Mouse (Mus musculus) forebrain, embryonic 14.5 days (tissue): ENCODE measurements around the gene Rtn2. TPM values are rescaled to one million over a fixed set of nuclear protein-coding genes. Genes with fewer than 3 reads are reported as not detected.

Source experiments
- ATAC-seq: fragments of 200-750 bp; cut with Nextera tagmentation; 2 replicates; pipeline ENCODE4 v1.8.0; 2017; ENCODE audit warnings: mild to moderate bottlenecking, moderate library complexity
- DNase-seq: peaks from one replicate; pipeline ENCODE4 v3.0.0-alpha.2; 2015; ENCODE audit warnings: low spot score
- H3K27ac ChIP-seq: fragments of 300-500 bp; sonication (generic); 2 replicates; pipeline ENCODE4 v1.5.1; 2014; ENCODE audit warnings: low read depth, mild to moderate bottlenecking, control low read depth, low read length, moderate library complexity
- H3K27me3 ChIP-seq: fragments of 300-500 bp; sonication (generic); replicated peaks from 2 replicates; pipeline ENCODE4 v1.6.1; 2014; ENCODE audit warnings: low read length, control low read depth, mixed read lengths; ENCODE audit not compliant: control insufficient read depth, insufficient read depth
- H3K36me3 ChIP-seq: fragments of 300-500 bp; sonication (generic); 2 replicates; pipeline ENCODE4 v1.6.1; 2014; ENCODE audit warnings: low read length, control low read depth; ENCODE audit not compliant: control insufficient read depth, insufficient read depth
- H3K4me1 ChIP-seq: fragments of 300-500 bp; sonication (generic); 2 replicates; pipeline ENCODE4 v1.6.1; 2014; ENCODE audit warnings: antibody characterized with exemption, low read length, control low read depth; ENCODE audit not compliant: control insufficient read depth, insufficient read depth
- H3K4me2 ChIP-seq: fragments of 300-500 bp; sonication (generic); 2 replicates; pipeline ENCODE4 v1.6.1; 2014; ENCODE audit warnings: mild to moderate bottlenecking, control low read depth, low read length
- H3K4me3 ChIP-seq: fragments of 300-500 bp; sonication (generic); 2 replicates; pipeline ENCODE4 v1.5.1; 2014; ENCODE audit warnings: low read depth, low read length, control low read depth
- H3K9ac ChIP-seq: fragments of 300-500 bp; sonication (generic); 2 replicates; pipeline ENCODE4 v1.6.1; 2014; ENCODE audit warnings: mild to moderate bottlenecking, low read length, control low read depth, moderate library complexity
- H3K9me3 ChIP-seq: fragments of 300-500 bp; sonication (generic); replicated peaks from 2 replicates; pipeline ENCODE4 v1.6.1; 2016; ENCODE audit warnings: low read length, control low read depth, mixed read lengths; ENCODE audit not compliant: control insufficient read depth
- WGBS: fragments of 180-500 bp; shearing (Covaris S2); extraction: QIAGEN DNeasy Blood & Tissue Kit; methylation state at CpG from one replicate; pipeline ENCODE4 v1.1.7; 2014; 5-methylcytosine and 5-hydroxymethylcytosine counted together
- polyA plus RNA-seq: library from polyadenylated mRNA; unstranded; fragments of >200 nt; fragmentation: Nextera tagmentation; extraction: Ambion mirVana; gene quantifications from 2 replicates; pipeline ENCODE4 v1.2.1, GENCODE M21; 2014

Rtn2 gene
- polyA plus RNA-seq, 1 experiment from 2014 or later, result 102 TPM

DNA sequence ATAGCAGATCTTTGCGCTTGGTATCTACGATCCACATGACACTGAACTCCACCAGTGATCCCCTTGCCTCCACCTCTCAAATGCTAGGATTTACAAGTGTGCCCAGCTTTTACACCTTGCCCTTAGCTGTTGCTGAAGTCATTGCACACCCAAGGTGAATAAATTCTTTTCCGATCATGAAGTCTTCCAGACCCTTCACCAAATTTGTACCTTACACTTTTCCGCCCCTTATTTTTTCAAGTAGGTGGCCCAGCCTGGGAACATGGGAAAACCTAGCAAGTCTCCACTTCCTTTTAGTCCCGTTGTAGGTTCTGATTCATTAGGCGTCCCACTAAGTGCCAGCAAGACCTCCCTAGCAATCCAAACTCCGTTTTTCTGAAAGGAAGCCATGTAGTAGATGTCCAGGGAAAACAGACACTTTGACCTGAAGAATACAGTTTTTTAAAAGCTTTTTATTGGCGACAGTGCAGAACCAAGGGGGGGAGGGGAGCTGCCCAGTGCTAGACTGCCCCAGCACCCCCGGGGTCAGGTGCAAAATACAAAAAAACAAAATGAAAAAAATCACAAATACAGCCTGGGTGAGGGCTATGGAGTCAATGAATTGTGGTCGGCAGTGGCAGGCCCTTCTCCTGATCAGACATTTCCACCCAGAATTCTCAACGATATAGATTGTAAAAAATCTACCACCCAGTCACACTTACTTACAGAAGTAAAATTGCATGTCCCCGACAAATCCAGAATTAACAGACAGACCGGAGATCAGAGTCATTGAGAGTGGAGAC is 20.0 kb downstream of the Rtn2 start:
- DNase-seq (no peak), ATAC-seq (no peak)
- peak overlapping the region; percentile 48 for H3K4me2 ChIP-seq
- H3K9me3 ChIP-seq, result no peaks in the 10 kb centered on the region
- no peak overlapping the region for H3K27ac ChIP-seq
- peaks cover 48% of the 10 kb centered on the region for H3K27me3 ChIP-seq
- H3K4me3 ChIP-seq, result peak overlapping the region; percentile 42; the same call in 1 of the 2 replicates
- peaks cover 4% of the 10 kb centered on the region; the same call in 1 of the 2 replicates for H3K4me1 ChIP-seq
- 54% methylated on average over 13 of the region's 13 CpGs for WGBS
- H3K9ac ChIP-seq, result peak overlapping the region; percentile 42; the same call in 1 of the 2 replicates
- H3K36me3 ChIP-seq, result no peaks in the 10 kb centered on the region

DNA sequence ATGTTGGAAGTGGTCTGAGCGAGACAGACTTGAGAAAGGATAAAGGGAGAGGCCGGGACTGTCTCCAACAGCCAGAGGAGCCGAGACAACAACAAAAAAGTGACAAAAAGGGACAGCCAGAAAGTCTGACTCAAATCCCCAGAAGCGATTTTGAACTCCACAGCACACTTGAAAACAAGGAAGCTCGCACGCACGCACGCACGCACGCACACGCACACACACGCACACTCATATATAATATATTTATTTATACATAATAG is 20.6 kb downstream of the Rtn2 start:
- no peaks in the 10 kb centered on the region for H3K36me3 ChIP-seq
- H3K4me2 ChIP-seq, result no peak overlapping the region
- H3K9ac ChIP-seq, result no peak overlapping the region
- no peak overlapping the region for H3K27ac ChIP-seq
- WGBS, result 82% methylated on average over 12 of the region's 12 CpGs
- DNase-seq, result no peak
- ATAC-seq, result no peak
- peaks cover 4% of the 10 kb centered on the region; the same call in 1 of the 2 replicates for H3K4me1 ChIP-seq
- peaks cover 48% of the 10 kb centered on the region for H3K27me3 ChIP-seq
- H3K9me3 ChIP-seq, result no peaks in the 10 kb centered on the region
- H3K4me3 ChIP-seq, result no peak overlapping the region

DNA sequence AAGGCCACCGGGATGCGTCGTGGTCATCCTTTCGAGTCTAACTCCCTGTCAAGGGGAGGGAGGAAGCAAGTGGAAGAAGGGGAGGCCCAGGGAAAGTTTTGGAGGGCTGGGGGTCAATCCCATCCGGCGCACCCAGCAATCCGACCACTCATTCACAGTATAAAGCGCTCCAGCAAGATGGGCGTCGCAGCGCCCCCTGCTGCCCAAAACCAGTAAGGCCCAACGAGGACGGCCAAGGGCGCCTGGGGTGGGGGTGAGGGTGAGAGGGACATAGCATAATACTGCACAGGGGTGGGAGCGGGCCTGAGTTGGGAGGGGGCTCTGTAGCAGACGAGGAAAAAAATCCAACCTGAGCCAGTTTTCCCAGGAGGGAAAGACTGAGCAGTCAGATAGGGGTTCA is 21.3 kb downstream of the Rtn2 start:
- peak overlapping the region; percentile 8; the same call in 1 of the 2 replicates for H3K4me3 ChIP-seq
- ATAC-seq (no peak), DNase-seq (peak; percentile 67)
- H3K9ac ChIP-seq, result peak overlapping the region; percentile 35; the same call in 1 of the 2 replicates
- under 1% methylated on average over 16 of the region's 16 CpGs for WGBS
- no peaks in the 10 kb centered on the region for H3K36me3 ChIP-seq
- no peaks in the 10 kb centered on the region for H3K9me3 ChIP-seq
- peaks cover 4% of the 10 kb centered on the region; the same call in 1 of the 2 replicates for H3K4me1 ChIP-seq
- peak overlapping the region; percentile 41 for H3K4me2 ChIP-seq
- no peak overlapping the region for H3K27ac ChIP-seq
- H3K27me3 ChIP-seq, result peaks cover 48% of the 10 kb centered on the region

DNA sequence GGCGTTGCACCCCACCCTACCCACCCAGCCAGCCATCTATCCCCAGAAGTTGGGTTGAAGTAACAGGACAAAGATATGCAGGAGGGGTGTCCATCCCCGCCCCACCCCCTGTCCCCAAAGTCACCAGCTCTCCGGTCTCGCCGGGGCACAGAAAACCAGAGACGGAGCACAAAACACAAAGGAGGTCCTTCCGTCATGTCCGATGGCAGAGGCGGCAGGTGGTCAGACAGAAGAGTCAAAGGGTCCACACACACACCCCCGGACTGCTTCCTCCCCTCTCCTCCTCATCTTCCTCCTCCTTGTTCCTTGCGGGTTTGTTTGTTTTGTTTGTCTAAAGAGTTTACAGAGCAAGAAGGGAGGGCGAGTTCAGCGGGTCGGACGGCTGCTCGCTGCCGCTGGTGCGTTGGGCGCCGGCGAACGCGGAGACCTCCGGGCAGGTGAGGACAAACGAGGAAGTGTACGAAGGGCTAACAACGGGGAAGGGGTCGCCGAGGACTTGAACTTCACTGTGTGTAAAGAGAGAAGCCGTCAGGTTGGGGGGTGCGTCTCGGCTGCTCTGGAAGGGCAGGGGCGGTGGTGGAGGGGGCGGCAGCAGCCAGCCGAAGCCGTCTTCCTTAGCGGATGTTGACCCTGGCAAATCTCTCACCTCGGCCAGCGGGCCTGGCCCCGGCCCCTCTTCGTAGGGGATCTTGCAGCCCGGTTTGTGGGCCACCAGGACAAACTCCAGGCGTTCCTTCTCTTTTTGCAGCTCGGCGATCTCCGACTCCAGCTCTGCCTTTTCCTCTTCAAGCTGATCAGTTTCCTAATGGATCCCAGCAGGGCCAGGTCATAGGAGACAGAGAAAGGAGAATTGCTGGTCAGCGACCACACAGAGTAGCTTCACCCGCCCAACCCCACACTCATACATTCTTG is 22.3 kb downstream of the Rtn2 start:
- 2% methylated on average over 48 of the region's 48 CpGs for WGBS
- Histone ChIP-seq H3K36me3 (no peaks in the 10 kb centered on the region), H3K4me3 (peak overlapping the region; percentile 19), H3K9me3 (no peaks in the 10 kb centered on the region), H3K4me2 (peak overlapping the region; percentile 39), H3K27ac (no peak overlapping the region), H3K9ac (peak overlapping the region; percentile 10), H3K27me3 (peaks cover 48% of the 10 kb centered on the region), H3K4me1 (peaks cover 10% of the 10 kb centered on the region)
- no peak for ATAC-seq
- no peak for DNase-seq

DNA sequence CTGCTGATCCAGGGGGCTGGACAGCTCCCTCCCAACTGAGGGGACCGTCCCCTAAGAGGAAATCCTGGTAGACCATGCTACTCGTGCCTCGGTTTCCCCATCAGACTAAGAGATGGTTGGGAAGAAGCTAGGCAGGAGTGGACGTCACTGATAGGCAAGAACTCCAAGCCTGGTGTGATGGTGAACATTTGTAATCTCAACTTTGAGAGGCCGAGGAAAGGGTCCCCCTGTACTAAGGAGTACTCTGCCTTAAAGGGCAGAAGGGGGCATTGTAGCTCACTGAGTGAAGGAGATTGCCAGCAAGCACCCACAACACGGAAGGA is 22.9 kb downstream of the Rtn2 start:
- Histone ChIP-seq H3K27ac (no peak overlapping the region), H3K4me1 (peaks cover 11% of the 10 kb centered on the region), H3K9me3 (no peaks in the 10 kb centered on the region), H3K27me3 (peaks cover 48% of the 10 kb centered on the region), H3K9ac (peak overlapping the region; percentile 10), H3K4me2 (peak overlapping the region; percentile 39; the same call in 1 of the 2 replicates), H3K4me3 (peak overlapping the region; percentile 19), H3K36me3 (no peaks in the 10 kb centered on the region)
- WGBS, result 10% methylated on average over 6 of the region's 6 CpGs
- no peak for ATAC-seq
- no peak for DNase-seq

DNA sequence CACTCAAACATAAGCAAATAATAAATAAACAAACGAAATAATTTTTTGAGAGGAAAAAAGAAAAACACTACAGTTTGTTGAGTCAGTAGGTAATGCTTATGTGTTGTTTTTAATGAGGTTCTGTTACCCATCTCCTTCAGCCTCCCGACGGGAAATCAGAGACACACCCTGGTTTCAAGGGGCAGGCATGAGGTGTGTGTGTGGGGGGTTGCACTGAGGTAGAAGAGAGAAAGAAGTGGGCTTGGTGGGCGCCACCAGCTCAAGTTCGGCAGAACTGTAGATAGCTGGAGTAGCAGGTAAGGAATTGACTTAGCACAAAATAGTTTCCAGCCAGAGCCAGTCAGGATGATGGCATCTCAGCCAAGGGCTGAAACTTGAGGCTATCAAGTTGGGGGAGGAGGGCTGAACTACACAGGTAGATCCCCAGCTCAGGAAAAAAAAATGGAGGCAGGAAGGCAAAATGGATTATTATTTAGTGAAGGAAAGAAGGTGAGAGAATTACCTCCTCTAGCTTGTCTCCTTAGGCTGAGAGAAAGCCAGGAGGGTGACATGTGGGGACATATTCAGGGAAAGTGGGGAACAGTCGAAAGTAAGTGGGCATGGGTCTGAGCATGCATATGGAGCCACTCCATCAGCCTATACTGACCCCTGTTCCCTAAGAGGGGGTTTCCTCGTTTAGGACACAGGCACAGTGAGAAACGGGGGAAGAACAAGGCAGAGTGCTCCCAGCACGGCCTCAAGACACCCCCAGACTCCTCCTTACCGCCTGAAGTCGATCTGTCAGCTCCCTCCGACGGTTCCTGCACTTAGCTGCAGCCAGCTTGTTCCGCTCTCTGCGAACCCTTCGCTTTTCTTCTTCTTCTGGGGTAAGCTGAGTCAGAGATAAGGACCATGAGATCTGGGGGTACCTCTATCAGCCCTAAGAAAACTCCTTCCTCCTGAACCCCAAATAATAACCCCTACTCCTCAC is 23.7 kb downstream of the Rtn2 start:
- Histone ChIP-seq H3K27ac (no peak overlapping the region), H3K27me3 (peaks cover 48% of the 10 kb centered on the region), H3K9ac (no peak overlapping the region), H3K9me3 (no peaks in the 10 kb centered on the region), H3K4me3 (no peak overlapping the region), H3K4me1 (peaks cover 13% of the 10 kb centered on the region), H3K36me3 (no peaks in the 10 kb centered on the region), H3K4me2 (no peak overlapping the region)
- WGBS, result 60% methylated on average over 16 of the region's 16 CpGs
- DNase-seq, result no peak
- ATAC-seq, result no peak

DNA sequence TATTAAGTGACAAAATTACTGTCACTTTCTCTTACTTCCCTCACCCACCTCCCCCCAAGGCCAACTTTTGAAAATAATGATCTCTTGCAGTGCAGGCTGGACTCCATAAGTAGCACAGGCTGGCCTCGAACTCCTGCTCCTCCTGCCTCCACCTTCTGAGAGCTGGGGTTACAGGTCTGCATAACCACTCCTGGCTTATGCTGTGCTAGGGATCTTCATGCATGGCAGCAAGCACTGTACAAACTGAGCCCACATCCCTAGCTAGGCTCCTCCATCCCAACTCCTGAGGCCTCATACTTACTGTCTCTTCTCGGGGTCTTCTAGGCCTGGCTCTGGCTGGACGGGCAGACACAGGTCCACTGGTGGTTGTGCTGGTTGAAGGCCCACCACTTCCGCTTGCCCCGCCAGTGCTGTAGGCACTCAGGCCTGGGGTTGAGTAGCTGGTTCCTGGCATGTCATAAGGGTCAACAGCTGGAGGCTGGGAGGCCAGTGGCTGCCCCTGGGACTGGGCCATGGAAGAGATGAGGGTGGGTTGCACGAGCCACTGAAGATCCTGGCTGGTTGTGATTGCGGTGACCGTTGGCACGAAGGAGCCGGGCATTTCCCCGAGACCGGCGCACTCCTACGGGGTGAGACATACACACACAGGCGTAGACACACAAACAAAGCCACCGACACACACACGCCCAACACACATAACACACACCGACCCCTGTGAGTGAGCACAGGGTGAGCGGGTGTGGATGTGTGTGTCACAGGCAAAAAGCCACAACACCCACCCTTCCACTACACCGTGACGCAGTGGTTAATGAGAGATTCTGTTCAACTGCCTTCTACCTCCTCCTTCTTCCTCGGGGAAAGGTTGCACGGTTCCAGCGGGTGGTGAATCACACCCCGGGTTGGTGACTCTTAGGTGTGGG is 24.7 kb downstream of the Rtn2 start:
- WGBS, result 70% methylated on average over 25 of the region's 25 CpGs
- Histone ChIP-seq H3K4me2 (no peak overlapping the region), H3K27me3 (peaks cover 48% of the 10 kb centered on the region), H3K4me3 (no peak overlapping the region), H3K4me1 (peaks cover 13% of the 10 kb centered on the region), H3K9me3 (no peaks in the 10 kb centered on the region), H3K27ac (no peak overlapping the region), H3K36me3 (no peaks in the 10 kb centered on the region), H3K9ac (no peak overlapping the region)
- ATAC-seq (no peak), DNase-seq (no peak)
